Mouse (Mus musculus) C2C12 (cell line): ENCODE data around the gene Setd3. TPM values are rescaled to one million over a fixed set of nuclear protein-coding genes. Genes with fewer than 3 reads are reported as not detected.

Source experiments
- H3K27me3 ChIP-seq: one replicate; pipeline ENCODE4 v1.6.1; 2011; ENCODE audit not compliant: control insufficient read depth, insufficient read depth, insufficient read length
- H3K36me3 ChIP-seq: one replicate; pipeline ENCODE4 v1.6.1; 2011; ENCODE audit not compliant: control insufficient read depth, insufficient read depth
- H3K4me3 ChIP-seq: one replicate; pipeline ENCODE4 v1.5.1; 2011; ENCODE audit warnings: mild to moderate bottlenecking, control low read depth; ENCODE audit not compliant: poor library complexity, insufficient read depth, severe bottlenecking
- H3K79me2 ChIP-seq: one replicate; pipeline ENCODE4 v1.6.1; 2011; ENCODE audit not compliant: control insufficient read depth, insufficient read depth
- H3K79me3 ChIP-seq: one replicate; pipeline ENCODE4 v1.6.1; 2011; ENCODE audit warnings: low read depth, control low read depth
- H3ac ChIP-seq: one replicate; pipeline ENCODE3; 2011; ENCODE audit warnings: low read depth; ENCODE audit not compliant: control insufficient read depth, insufficient read length
- CEBPB ChIP-seq: IDR thresholded peaks from one replicate; pipeline ENCODE4 v1.6.1; 2011; ENCODE audit warnings: low read depth, mild to moderate bottlenecking, control low read depth, moderate library complexity
- CTCF ChIP-seq: IDR thresholded peaks from one replicate; pipeline ENCODE4 v1.5.1; 2011; ENCODE audit not compliant: control insufficient read depth, insufficient read depth, insufficient read length
- FOSL1 ChIP-seq: IDR thresholded peaks from one replicate; pipeline ENCODE4 v1.8.0; 2011; ENCODE audit warnings: mild to moderate bottlenecking, low read length; ENCODE audit not compliant: poor library complexity, insufficient read depth, severe bottlenecking
- MAX ChIP-seq: IDR thresholded peaks from one replicate; pipeline ENCODE4 v1.6.1; 2011; ENCODE audit warnings: mild to moderate bottlenecking, control low read depth
- MYOD1 ChIP-seq: IDR thresholded peaks from one replicate; pipeline ENCODE4 v1.6.1; 2011; ENCODE audit warnings: low read depth; ENCODE audit not compliant: control insufficient read depth, insufficient read length
- MYOG ChIP-seq: IDR thresholded peaks from one replicate; pipeline ENCODE4 v1.6.1; 2011; ENCODE audit not compliant: control insufficient read depth, insufficient read length; ENCODE audit errors: extremely low read depth
- USF1 ChIP-seq: IDR thresholded peaks from one replicate; pipeline ENCODE4 v1.6.1; 2011; ENCODE audit warnings: low read depth, mild to moderate bottlenecking, control low read depth, moderate library complexity
- polyA plus RNA-seq: library from polyadenylated mRNA; unstranded; fragments of >200 nt; fragmentation: generic; extraction: Trizol; gene quantifications from one replicate; pipeline ENCODE4 v1.2.1, GENCODE M21; 2012; ENCODE audit warnings: missing spikeins

Setd3 gene
- polyA plus RNA-seq, 1 experiment: 36.8 TPM

- Histone ChIP-seq H3ac (no peak overlapping the region), H3K79me3 (no peaks in the 10 kb centered on the region), H3K4me3 (no peak overlapping the region), H3K27me3 (no peaks in the 10 kb centered on the region), H3K36me3 (no peaks in the 10 kb centered on the region), H3K79me2 (no peaks in the 10 kb centered on the region)
- no peak for TF ChIP-seq MYOG
- no peak for TF ChIP-seq MYOD1
Observed at GRCm38 (mm10) chr12:108064396-108064998, 114.6 kb downstream of the Setd3 start.

GRCm38 (mm10) chr12:108063986-108064385, 115.1 kb downstream of the Setd3 start:
- Histone ChIP-seq H3K79me3 (no peaks in the 10 kb centered on the region), H3K4me3 (no peak overlapping the region), H3ac (no peak overlapping the region), H3K27me3 (no peaks in the 10 kb centered on the region), H3K79me2 (no peaks in the 10 kb centered on the region), H3K36me3 (no peaks in the 10 kb centered on the region)
- TF ChIP-seq CEBPB (no peak), MAX (no peak), MYOD1 (no peak), FOSL1 (no peak), USF1 (no peak), MYOG (no peak), CTCF (no peak)

DNA sequence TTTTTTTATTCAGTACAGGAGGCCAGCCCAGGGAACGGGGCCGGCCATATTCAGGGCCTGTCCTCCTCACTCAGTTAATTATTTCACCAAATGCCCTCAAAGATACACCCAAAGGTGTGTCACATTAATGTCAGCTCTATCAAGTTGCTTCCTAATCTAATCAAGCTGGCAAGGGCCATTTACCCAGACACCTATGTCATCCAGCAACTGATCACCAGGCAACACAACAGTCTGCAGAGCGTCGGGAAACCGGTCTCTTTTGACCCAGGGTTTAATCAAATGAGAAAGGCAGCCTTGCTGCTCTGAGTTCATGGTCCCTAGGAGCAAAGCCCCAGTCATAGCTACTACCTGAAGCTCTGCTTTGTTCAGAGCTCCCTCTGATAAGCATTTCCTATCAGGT, 117.0 kb downstream of the Setd3 start:
- no peak overlapping the region for H3ac ChIP-seq
- no peaks in the 10 kb centered on the region for H3K79me3 ChIP-seq
- no peaks in the 10 kb centered on the region for H3K27me3 ChIP-seq
- TF ChIP-seq FOSL1 (no peak), CTCF (no peak), USF1 (no peak), MAX (no peak), MYOD1 (no peak), CEBPB (no peak), MYOG (no peak)
- H3K36me3 ChIP-seq: no peaks in the 10 kb centered on the region
- no peaks in the 10 kb centered on the region for H3K79me2 ChIP-seq
- no peak overlapping the region for H3K4me3 ChIP-seq

DNA sequence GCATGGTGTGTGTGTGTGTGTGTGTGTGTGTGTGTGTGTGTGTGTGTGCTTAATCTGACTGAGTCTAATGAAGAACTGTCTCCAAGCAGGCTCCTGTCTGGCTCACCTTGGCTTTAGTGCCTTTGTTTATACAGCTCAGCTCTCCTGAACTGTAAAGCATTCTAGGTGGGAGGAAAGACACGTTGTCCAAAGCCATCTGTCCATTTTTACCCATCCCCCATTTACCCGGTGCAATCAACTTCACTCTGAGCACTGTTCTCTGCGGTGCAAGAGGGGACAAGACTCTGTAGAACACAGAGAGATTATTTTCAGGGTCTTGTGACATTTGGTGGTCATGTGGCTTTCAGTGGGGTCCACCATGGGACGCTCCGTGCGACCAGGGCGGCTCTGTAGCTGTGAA, 117.5 kb downstream of the Setd3 start:
- TF ChIP-seq CEBPB (no peak), USF1 (no peak), CTCF (no peak), MYOD1 (no peak), MYOG (no peak), MAX (no peak), FOSL1 (no peak)
- no peak overlapping the region for H3ac ChIP-seq
- H3K27me3 ChIP-seq: no peaks in the 10 kb centered on the region
- no peaks in the 10 kb centered on the region for H3K36me3 ChIP-seq
- no peaks in the 10 kb centered on the region for H3K79me3 ChIP-seq
- no peaks in the 10 kb centered on the region for H3K79me2 ChIP-seq
- H3K4me3 ChIP-seq: no peak overlapping the region

Other genes starting within 250 kb of the Setd3 start
- gene Bcl11b, start 175.7 kb downstream of the Setd3 start, polyA plus RNA-seq: not detected
- 23.6 TPM for gene Ccnk, start 265 bp upstream of the Setd3 start, polyA plus RNA-seq
- 7.0 TPM for gene Ccdc85c, start 96.1 kb upstream of the Setd3 start, polyA plus RNA-seq
- gene Hhipl1, start 127.0 kb upstream of the Setd3 start, polyA plus RNA-seq: 1.6 TPM
- 0.67 TPM for gene Cyp46a1, start 155.1 kb upstream of the Setd3 start, polyA plus RNA-seq
- gene Eml1, start 191.6 kb upstream of the Setd3 start, polyA plus RNA-seq: 45.2 TPM